Mouse (Mus musculus): ENCODE results near the gene Spag9. TPM values are rescaled to one million over a fixed set of nuclear protein-coding genes. Genes with fewer than 3 reads are reported as not detected.
A peak's percentile ranks its signal among the peaks of the same experiment; 100 is the strongest.

The Spag9 gene
- polyA plus RNA-seq, 1 experiment from 2014 or later: 64.1 TPM

GRCm38 (mm10) chr11:94158521-94158920, 162.6 kb downstream of the Spag9 start:
- peak; percentile 42 for ATAC-seq
- WGBS: 23% methylated on average over 14 of the region's 14 CpGs
- H3K9ac ChIP-seq (ENCODE audit: low read depth, low read length): 0 out of 2 replicates have a peak overlapping the region, but pooled peaks have one; percentile 7

GRCm38 (mm10) chr11:94159066-94159880, 163.4 kb downstream of the Spag9 start:
- Histone ChIP-seq H3K4me1 (replicated peaks; ENCODE audit: control insufficient read depth, insufficient read depth, low read length) (peaks cover 10% of the 10 kb centered on the region; the same call in 1 of the 2 replicates), H3K9ac (ENCODE audit: low read depth, low read length) (0 out of 2 replicates have a peak overlapping the region, but pooled peaks have one; percentile 7), H3K4me3 (ENCODE audit: low read depth, low read length) (no peak overlapping the region), H3K27me3 (replicated peaks; ENCODE audit: control insufficient read depth, insufficient read depth, low read length) (no peaks in the 10 kb centered on the region), H3K27ac (ENCODE audit: low read depth, low read length) (peak overlapping the region; percentile 95), H3K36me3 (ENCODE audit: control insufficient read depth, insufficient read depth) (no peaks in the 10 kb centered on the region), H3K4me2 (replicated peaks; ENCODE audit: low read depth) (peak overlapping the region; percentile 60), H3K9me3 (ENCODE audit: control insufficient read depth) (no peaks in the 10 kb centered on the region)
- peak; percentile 58 for ATAC-seq
- WGBS: 40% methylated on average over 14 of the region's 14 CpGs
- no peak for TF ChIP-seq CTCF (IDR thresholded peaks at IDR 0.05; ENCODE audit: low read depth)

More at GRCm38 (mm10) chr11:94158521-94158920, 162.6 kb downstream of the Spag9 start:
- no peaks in the 10 kb centered on the region for H3K27me3 ChIP-seq (replicated peaks; ENCODE audit: control insufficient read depth, insufficient read depth, low read length)
- peak overlapping the region; percentile 95 for H3K27ac ChIP-seq (ENCODE audit: low read depth, low read length)
- no peaks in the 10 kb centered on the region for H3K9me3 ChIP-seq (ENCODE audit: control insufficient read depth)
- peaks cover 10% of the 10 kb centered on the region; the same call in 1 of the 2 replicates for H3K4me1 ChIP-seq (replicated peaks; ENCODE audit: control insufficient read depth, insufficient read depth, low read length)
- peak overlapping the region; percentile 60 for H3K4me2 ChIP-seq (replicated peaks; ENCODE audit: low read depth)
- no peak overlapping the region for H3K4me3 ChIP-seq (ENCODE audit: low read depth, low read length)
- H3K36me3 ChIP-seq (ENCODE audit: control insufficient read depth, insufficient read depth): no peaks in the 10 kb centered on the region
- peak; percentile 38 for TF ChIP-seq CTCF (IDR thresholded peaks at IDR 0.05; ENCODE audit: low read depth)

GRCm38 (mm10) chr11:94159911-94160415, 164.1 kb downstream of the Spag9 start:
- Histone ChIP-seq H3K27me3 (replicated peaks; ENCODE audit: control insufficient read depth, insufficient read depth, low read length) (no peaks in the 10 kb centered on the region), H3K27ac (ENCODE audit: low read depth, low read length) (peak overlapping the region; percentile 95), H3K9ac (ENCODE audit: low read depth, low read length) (no peak overlapping the region), H3K9me3 (ENCODE audit: control insufficient read depth) (no peaks in the 10 kb centered on the region), H3K4me2 (replicated peaks; ENCODE audit: low read depth) (peak overlapping the region; percentile 60), H3K36me3 (ENCODE audit: control insufficient read depth, insufficient read depth) (no peaks in the 10 kb centered on the region), H3K4me1 (replicated peaks; ENCODE audit: control insufficient read depth, insufficient read depth, low read length) (peaks cover 10% of the 10 kb centered on the region; the same call in 1 of the 2 replicates), H3K4me3 (ENCODE audit: low read depth, low read length) (no peak overlapping the region)
- 41% methylated on average over 7 of the region's 7 CpGs for WGBS
- no peak for TF ChIP-seq CTCF (IDR thresholded peaks at IDR 0.05; ENCODE audit: low read depth)
- no peak for ATAC-seq

- Histone ChIP-seq H3K27me3 (replicated peaks; ENCODE audit: control insufficient read depth, insufficient read depth, low read length) (no peaks in the 10 kb centered on the region), H3K9me3 (ENCODE audit: control insufficient read depth) (no peaks in the 10 kb centered on the region), H3K4me1 (replicated peaks; ENCODE audit: control insufficient read depth, insufficient read depth, low read length) (peaks cover 10% of the 10 kb centered on the region; the same call in 1 of the 2 replicates), H3K36me3 (ENCODE audit: control insufficient read depth, insufficient read depth) (no peaks in the 10 kb centered on the region), H3K4me3 (ENCODE audit: low read depth, low read length) (peak overlapping the region; percentile 12; the same call in 1 of the 2 replicates), H3K9ac (ENCODE audit: low read depth, low read length) (0 out of 2 replicates have a peak overlapping the region, but pooled peaks have one; percentile 13), H3K27ac (ENCODE audit: low read depth, low read length) (peak overlapping the region; percentile 95), H3K4me2 (replicated peaks; ENCODE audit: low read depth) (peak overlapping the region; percentile 60)
- TF ChIP-seq CTCF (IDR thresholded peaks at IDR 0.05; ENCODE audit: low read depth): no peak
- 7% methylated on average over 23 of the region's 23 CpGs for WGBS
- peak; percentile 73 for ATAC-seq
These were observed 164.8 kb downstream of the Spag9 start for GRCm38 (mm10) chr11:94160443-94161266.

GRCm38 (mm10) chr11:94161267-94161646, 165.4 kb downstream of the Spag9 start:
- Histone ChIP-seq H3K4me3 (ENCODE audit: low read depth, low read length) (peak overlapping the region; percentile 12; the same call in 1 of the 2 replicates), H3K4me1 (replicated peaks; ENCODE audit: control insufficient read depth, insufficient read depth, low read length) (peaks cover 10% of the 10 kb centered on the region; the same call in 1 of the 2 replicates), H3K4me2 (replicated peaks; ENCODE audit: low read depth) (peak overlapping the region; percentile 60), H3K9ac (ENCODE audit: low read depth, low read length) (0 out of 2 replicates have a peak overlapping the region, but pooled peaks have one; percentile 38), H3K9me3 (ENCODE audit: control insufficient read depth) (no peaks in the 10 kb centered on the region), H3K36me3 (ENCODE audit: control insufficient read depth, insufficient read depth) (no peaks in the 10 kb centered on the region), H3K27me3 (replicated peaks; ENCODE audit: control insufficient read depth, insufficient read depth, low read length) (no peaks in the 10 kb centered on the region), H3K27ac (ENCODE audit: low read depth, low read length) (peak overlapping the region; percentile 95)
- ATAC-seq: peak; percentile 64
- TF ChIP-seq CTCF (IDR thresholded peaks at IDR 0.05; ENCODE audit: low read depth): no peak
- WGBS: 12% methylated on average over 8 of the region's 9 CpGs

Data from intestine, postnatal 0 days (tissue).